Mouse (Mus musculus) forebrain, embryonic 14.5 days (tissue): ENCODE data around the gene Olfr1291-ps1. TPM values are rescaled to one million over a fixed set of nuclear protein-coding genes. Genes with fewer than 3 reads are reported as not detected.

Experiments
- polyA plus RNA-seq: library from polyadenylated mRNA; unstranded; fragments of >200 nt; fragmentation: Nextera tagmentation; extraction: Ambion mirVana; gene quantifications from 2 replicates; pipeline ENCODE4 v1.2.1, GENCODE M21; 2014

Gene Olfr1291-ps1
- polyA plus RNA-seq, 1 experiment from 2014 or later: not detected

Other genes starting within 250 kb of the Olfr1291-ps1 start
- not detected in 2 replicates for gene Olfr1276, start 242.7 kb upstream of the Olfr1291-ps1 start, polyA plus RNA-seq
- gene Olfr1277, start 223.1 kb upstream of the Olfr1291-ps1 start, polyA plus RNA-seq: not detected in 2 replicates
- gene Olfr1278, start 207.0 kb upstream of the Olfr1291-ps1 start, polyA plus RNA-seq: not detected in 2 replicates
- gene Olfr1279, start 196.5 kb upstream of the Olfr1291-ps1 start, polyA plus RNA-seq: not detected in 2 replicates
- gene Olfr1280, start 183.2 kb upstream of the Olfr1291-ps1 start, polyA plus RNA-seq: not detected in 2 replicates
- not detected in 2 replicates for gene Olfr1281, start 170.7 kb upstream of the Olfr1291-ps1 start, polyA plus RNA-seq
- gene Olfr1282, start 161.1 kb upstream of the Olfr1291-ps1 start, polyA plus RNA-seq: not detected in 2 replicates
- gene Olfr1283, start 130.4 kb upstream of the Olfr1291-ps1 start, polyA plus RNA-seq: not detected in 2 replicates
- not detected in 2 replicates for gene Olfr1284, start 121.7 kb upstream of the Olfr1291-ps1 start, polyA plus RNA-seq
- gene Olfr1286, start 74.1 kb upstream of the Olfr1291-ps1 start, polyA plus RNA-seq: not detected in 2 replicates
- not detected in 2 replicates for gene Olfr1287, start 48.0 kb upstream of the Olfr1291-ps1 start, polyA plus RNA-seq
- not detected in 2 replicates for gene Olfr1288, start 23.1 kb upstream of the Olfr1291-ps1 start, polyA plus RNA-seq
- gene Olfr1289, start 16.4 kb upstream of the Olfr1291-ps1 start, polyA plus RNA-seq: not detected in 2 replicates
- gene Olfr1290, start 3.4 kb upstream of the Olfr1291-ps1 start, polyA plus RNA-seq: not detected in 2 replicates
- not detected in 2 replicates for gene Olfr1293-ps, start 28.0 kb downstream of the Olfr1291-ps1 start, polyA plus RNA-seq
- not detected in 2 replicates for gene Olfr1294, start 43.1 kb downstream of the Olfr1291-ps1 start, polyA plus RNA-seq
- gene Olfr1295, start 72.5 kb downstream of the Olfr1291-ps1 start, polyA plus RNA-seq: not detected in 2 replicates
- not detected in 2 replicates for gene Olfr1297, start 129.3 kb downstream of the Olfr1291-ps1 start, polyA plus RNA-seq
- gene Olfr1298, start 152.0 kb downstream of the Olfr1291-ps1 start, polyA plus RNA-seq: not detected in 2 replicates
- gene Olfr1299, start 164.2 kb downstream of the Olfr1291-ps1 start, polyA plus RNA-seq: not detected in 2 replicates